Mouse (Mus musculus): Measurements from ENCODE around the gene Medag.
A peak's percentile ranks its signal among the peaks of the same experiment; 100 is the strongest.

Medag gene

DNA sequence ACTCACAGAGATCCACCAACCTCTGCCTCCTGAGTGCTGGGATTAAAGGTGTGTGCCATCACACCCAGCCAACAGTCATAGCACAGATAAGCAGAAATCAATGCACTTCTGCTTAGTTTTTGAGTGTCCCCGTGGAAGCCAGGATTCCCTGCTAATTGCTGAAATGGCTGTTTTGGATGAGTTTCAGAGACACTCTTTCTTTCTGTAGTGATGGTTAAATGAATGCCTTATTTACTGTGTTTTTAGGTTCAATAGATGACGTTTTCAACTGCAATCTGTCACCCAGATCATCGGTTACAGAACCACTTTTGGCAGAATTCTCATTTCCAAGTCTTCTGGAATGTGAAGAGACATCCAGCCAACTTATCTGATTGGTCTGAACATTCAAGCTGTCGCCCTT is 18.0 kb downstream of the Medag start:
- no peak for DNase-seq (ENCODE audit: low spot score)

DNA sequence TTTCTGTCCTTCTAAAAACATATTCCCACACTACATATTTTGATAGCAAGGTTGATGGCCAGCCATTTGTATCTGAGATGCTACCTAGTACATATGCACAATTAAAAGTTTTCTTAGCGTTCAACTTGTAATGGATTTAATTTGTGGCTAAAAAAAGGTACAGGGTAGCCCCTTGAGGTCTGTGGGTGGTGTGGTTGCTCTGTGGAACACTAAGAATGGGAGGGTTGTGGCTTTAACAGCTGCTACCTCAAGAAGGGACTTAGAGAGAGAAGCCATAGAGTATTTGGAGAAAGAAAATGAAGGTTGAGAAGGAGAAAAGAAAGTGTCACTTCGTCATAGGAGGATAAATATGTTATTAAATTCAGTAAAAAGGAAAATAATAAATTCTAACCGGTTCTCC is 19.4 kb downstream of the Medag start:
- DNase-seq (ENCODE audit: low spot score), result no peak

DNA sequence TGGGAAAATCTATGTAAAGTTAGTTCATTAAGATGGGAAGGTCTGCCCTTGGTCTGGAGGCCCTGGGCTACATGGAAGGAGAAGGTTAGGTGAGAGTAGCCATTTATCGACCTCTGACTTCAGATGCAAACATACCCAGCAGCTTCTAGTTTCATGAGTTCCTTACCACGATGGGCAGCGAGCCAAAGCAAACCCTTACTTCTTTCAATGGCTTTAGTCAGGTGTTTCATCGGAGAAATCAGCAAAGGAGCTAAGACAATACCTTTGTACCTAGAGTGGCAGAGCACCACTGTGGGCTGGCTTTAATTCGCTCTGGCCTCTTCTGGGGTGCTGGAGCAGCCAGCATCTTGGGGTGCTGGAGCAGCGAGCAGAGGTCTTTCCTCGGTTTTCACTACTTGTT is 22.1 kb downstream of the Medag start:
- no peak for DNase-seq (ENCODE audit: low spot score)

DNA sequence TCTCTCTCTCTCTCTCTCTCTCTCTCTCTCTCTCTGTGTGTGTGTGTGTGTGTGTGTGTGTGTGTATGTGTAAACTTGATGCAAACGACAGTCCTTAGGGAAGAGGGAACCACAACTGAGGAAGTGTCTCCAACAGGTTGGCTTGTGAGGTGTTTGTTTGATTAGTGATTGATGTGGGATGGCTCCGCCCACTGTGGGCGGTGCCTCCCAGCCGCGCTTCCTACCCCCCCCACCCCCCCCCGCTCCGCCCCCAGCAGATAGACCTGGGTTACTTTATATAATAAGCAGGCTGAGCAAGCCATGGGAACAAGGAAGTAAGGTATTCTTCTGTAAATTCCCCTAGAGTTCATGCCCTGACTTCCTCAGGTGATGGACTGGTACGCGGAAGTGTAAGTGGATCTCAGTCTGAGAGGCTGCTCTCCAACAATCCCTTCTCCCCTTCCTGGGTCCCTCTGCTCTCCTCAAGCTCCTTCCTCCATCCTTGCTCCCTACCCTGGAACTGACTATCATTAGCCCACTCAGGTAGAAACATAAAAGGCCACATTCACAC is 22.7 kb downstream of the Medag start:
- DNase-seq (ENCODE audit: low spot score), result no peak

DNA sequence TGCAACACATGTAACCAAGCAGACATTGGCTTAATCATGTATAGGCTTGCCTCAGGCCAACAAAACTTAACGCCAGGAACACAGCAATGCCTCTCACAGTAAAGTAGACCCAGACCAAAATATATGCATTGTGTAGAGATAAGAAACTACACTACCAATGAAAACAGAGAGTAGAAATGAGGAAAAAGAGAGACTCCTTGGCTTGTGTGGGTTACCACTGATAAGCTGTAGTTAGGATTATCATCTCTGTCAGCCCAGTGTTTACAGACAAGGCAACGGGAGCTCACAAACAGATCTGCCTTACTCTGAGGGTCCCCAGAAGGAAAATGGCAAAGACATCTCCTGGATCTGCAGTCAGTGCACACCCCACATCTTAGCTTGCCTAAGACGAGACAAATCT is 25.0 kb downstream of the Medag start:
- no peak for DNase-seq (ENCODE audit: low spot score)

DNA sequence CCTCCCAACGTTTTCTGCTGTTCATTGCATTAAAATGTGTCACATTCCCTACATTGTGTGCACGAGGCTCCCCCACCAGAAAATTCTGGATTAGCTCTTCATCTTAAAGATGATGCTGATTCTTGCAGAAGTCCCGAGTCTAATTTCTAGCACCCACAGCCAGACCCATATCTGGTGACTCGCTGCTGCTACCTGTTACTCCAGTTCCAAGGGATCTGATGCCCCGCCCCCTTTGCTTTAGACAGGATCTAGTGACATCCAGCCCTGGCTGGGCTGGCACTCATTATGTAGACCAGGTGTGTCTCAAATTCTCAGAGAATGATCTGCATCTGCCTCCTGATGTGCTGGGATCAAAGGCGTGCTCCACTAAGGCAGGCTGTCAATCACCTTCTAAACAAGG is 25.6 kb downstream of the Medag start:
- no peak for DNase-seq (ENCODE audit: low spot score)

DNA sequence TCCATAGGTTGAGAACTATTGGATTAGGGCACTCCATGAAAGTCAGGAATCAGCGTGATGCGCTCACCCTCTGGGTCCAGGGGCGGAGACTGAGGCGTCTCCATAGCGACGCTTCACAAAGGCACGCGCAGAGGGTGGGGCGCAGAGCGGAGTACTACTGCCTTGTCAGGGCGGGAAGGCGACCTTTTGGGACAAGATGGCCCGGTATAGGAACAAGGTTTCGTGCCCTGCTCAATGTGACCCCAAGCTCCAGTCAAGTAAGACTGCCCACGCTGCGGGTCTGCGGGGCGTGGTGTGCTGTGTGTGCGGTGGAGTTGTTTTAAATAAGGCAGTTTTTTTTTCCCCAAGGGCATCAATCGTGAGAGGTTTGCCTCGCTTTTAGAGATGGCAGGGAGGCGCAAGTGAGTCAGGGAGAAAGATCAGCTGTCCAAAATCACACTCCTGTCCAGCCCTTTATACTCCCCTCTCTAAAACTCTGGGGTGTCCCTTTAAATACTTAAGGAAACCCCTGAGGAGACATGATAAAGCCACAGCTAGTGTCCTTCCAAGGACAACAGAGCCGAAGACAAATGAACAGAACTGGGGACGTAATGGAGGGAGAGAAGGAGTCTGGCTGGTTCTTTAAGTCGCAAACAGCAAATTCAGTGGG is 28.1 kb downstream of the Medag start, which contains the start of gene Tex26:
Tex26 (plus strand) TSS at position 130 of the 649 bp plus-strand sequence.
- peak; percentile 96 for DNase-seq (ENCODE audit: low spot score)

DNA sequence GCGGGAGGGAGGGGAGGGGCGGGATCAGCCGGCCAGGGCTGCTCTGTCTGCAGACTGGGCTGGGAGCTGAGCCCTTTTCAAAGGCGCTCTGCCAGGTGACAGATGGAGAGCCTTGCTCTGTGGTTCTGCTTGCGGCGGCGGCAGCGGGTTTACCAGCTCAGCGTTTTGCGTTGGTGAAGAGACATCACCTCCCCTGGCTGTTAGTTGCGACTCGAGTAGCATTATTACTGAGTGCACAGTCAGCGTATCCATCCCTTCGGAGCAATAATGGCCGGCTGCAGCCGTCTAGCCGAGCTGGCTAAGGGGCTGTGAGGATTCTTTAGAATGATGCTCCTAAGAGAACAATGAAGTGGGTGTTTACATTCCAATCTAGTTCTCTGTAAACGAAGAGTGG is 28.6 kb downstream of the Medag start:
- peak; percentile 79 for DNase-seq (ENCODE audit: low spot score)

DNA sequence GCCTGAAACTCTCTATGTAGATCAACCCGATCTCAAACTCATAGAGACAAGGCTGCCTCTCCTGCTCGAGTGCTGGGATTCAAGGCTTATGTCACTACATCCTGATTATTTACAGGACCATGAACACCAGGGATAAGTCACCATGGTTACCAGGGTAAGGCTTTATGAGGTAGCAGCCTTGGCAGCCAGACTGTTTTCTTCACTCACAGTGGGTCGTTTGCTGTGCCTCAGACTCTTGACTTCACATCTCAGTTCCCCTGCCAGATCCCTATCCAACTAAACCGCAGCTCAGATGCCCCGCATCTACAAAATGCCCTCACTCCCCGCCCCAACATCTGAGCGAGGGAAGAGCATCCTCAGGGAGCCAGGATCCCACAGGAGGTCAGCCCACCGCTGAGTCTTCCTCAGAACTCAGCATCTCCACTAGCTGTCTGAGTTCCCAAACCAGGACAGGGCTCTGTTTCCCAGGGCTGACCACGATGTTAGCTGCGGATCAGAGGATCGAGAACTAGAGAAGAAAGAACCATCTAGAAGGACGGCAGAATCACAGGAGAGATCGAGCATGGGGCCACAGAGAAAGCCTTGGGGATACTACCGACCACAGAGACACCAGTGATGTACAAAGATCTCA is 30.2 kb downstream of the Medag start:
- peak; percentile 60 for DNase-seq (ENCODE audit: low spot score)

DNA sequence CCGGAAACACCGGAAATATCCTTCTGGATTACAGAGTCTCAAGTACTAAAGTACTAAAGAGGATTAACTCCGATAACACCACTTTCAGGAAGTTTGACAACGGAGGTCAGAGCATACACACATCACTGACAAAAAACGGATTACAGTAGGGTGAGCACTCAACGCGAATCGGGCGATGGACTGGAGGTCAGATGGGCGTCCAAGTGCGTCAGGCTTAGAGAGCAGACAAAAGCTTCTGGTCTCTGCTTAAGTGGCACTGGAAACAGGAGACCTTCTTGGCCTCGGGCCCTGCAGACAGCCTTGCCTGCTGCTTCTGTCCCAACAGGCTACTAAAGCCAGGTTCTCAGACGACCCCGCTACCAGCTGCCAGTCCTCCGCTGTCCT is 30.7 kb downstream of the Medag start:
- DNase-seq (ENCODE audit: low spot score), result no peak

DNA sequence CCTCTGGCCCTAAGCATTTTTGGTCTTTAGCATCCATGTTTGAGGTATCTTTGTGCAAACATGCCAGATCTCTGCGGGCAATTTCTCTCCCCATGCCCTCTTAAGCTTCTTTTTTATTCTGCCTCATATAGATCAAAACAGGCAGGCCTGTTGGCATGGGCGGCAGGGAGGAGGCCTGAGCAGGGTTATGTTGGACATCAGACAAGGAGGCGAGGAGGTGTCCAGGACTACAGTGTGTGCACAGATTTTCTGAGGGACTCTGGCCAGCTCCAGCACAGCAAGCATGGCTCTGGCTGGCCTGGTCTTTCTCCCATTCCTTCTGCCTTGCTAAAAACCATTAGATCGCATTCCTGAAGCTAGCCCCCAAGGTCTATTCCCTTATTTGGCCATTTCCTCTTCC is 32.9 kb downstream of the Medag start:
- no peak for DNase-seq (ENCODE audit: low spot score)

DNA sequence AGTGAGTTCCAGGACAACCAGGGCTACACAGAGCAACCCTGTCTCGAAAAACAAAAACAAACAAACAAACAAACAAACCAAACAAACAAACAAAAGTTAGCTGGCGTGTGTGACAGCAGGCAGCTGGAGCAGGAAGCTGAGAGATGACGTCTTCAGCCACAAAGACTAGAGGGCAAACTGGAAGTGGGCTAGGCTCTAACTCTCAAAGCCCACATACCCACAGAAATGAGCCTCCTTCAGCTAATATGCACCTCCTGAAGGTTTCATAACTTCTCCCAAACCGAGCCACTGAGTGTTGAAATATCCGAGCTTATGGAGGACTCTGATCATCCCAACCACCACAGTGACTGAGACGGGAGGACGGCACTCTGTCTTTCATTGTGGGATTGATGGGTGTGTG is 34.9 kb downstream of the Medag start:
- DNase-seq (ENCODE audit: low spot score), result no peak

DNA sequence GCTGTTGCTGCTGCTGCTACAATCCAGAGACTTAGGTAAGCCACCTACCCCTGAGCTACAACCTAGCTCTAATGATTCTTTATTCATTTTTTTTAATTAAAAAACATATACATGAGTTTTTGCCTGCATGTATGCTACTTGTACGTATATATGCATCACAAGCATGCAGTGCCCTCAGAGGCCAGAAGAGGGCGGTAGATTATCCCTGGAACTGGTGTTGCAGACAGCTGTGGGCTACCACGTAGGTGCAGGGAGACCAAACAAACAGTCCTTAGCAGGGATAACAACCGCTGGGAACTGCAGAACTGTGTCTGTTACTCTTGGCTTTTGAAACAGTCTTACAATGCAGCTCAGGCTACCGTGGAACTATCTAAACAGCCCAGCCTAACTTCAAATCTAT is 36.2 kb downstream of the Medag start:
- DNase-seq (ENCODE audit: low spot score), result no peak

DNA sequence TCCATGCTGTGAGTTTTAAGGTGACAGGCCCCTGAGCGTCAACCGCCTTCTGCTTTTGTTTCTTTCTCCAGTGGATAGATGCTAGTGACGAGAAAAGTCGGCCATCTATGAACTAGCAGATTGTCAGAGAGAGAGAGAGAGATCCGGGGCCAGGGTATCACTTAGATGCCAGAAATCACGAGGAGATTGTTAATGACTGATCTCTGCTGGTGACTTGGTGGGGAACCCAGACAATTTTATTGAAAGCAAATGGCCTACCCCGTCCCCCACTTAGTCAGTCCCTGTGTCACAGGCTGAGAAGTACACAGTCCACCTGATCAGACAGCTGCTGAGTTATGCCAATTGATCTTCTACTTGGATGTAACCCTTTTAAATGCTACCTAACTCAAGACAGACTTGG is 37.9 kb downstream of the Medag start:
- no peak for DNase-seq (ENCODE audit: low spot score)

DNA sequence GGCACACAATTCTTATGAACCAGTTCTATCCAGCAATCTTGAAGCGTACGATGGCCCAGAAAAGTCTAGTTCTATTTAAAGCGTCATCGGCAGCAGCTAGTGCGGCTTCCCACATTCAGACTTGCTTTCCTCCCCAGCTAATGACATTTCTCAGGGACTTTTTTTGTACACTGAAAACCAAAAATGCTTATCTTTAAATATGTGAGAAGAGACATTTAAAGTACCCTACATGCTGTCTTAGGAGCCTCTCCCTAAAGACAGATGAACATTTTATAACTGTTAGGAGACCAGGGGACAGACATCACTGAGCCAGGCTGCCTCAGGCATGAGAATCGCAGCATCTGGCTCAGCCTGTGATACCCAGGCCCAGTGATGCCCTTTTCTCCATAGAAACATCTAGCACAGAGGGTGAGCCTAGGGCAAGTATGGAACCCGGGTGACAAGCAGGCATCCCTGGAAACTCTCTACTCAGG is 39.7 kb downstream of the Medag start:
- no peak for DNase-seq (ENCODE audit: low spot score)

DNA sequence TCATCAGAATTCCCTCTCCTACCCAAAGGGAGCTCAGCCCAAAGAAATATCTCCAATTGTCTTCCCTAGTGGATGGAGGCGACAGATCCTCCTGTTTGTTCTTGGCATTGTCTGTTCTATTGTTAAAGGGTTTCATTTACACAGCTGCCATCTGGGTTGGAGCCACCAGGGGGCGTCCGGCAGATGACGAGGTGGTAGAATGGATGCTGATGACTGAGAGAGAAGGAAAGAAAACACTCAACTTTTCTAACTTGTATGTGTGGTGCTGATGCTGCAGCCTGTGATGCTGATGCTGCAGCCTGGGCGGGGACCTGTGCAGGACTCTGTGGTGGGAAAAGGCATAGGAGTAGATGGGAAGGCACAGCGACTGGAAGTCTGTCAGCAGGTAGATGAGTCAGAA is 42.7 kb downstream of the Medag start:
- DNase-seq (ENCODE audit: low spot score), result peak; percentile 80

DNA sequence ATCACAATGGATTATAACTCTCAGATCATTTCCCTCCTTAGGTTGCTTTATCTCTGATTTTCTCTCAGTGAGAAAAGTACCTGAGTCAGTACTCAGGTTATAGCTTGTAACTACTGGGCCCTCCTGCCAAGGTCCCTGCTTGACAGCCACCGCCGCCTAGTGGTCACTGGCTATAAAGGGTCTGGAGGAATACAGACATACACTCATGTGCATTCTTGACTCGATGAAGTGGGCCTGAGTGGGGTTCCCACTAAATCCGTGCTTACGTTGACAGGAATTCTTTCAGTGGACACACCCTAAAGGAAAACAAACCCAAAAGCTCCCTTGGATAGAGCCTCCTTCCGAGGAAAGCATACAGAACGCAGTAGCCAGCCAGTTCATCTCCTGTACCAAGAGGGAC is 45.0 kb downstream of the Medag start:
- no peak for DNase-seq (ENCODE audit: low spot score)

DNA sequence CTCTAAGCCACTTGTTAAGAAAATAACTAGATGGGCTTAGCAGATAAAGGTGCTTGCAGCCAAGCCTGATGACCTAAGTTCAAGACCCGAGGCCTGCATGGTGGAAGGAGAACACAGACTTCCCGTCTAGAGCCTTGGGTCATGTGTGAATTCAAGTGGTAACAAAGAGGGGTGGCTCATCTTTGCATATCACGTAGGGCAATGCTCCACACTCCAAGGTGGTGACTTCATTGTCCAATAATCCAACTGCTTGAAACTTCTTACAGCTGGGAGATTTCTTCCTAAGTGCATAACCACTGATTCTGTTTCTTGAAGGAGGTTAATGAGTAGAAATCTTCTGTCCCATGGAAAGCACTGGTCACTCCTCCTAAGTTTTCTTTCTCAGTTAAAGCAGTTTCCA is 50.5 kb downstream of the Medag start:
- DNase-seq (ENCODE audit: low spot score), result no peak

DNA sequence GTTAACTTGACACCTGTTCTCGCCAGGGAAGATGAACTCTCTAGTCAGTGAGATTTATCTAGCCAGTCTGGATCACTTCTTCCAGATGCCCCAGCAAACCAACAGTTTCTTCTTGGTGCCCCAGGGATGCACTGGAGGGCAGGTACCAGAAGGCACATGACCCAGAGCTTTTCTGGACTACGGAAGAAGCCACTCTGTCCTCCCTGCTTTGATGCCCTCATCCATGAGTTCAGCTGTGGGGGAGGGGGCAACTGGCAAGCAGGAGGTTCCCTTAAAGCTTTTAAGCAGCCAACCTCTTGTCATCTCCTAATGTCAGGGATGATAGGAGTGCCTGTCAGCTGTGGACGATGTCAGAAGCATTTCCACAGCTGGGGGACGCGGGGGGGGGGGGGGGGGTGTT is 53.8 kb downstream of the Medag start:
- no peak for DNase-seq (ENCODE audit: low spot score)

DNA sequence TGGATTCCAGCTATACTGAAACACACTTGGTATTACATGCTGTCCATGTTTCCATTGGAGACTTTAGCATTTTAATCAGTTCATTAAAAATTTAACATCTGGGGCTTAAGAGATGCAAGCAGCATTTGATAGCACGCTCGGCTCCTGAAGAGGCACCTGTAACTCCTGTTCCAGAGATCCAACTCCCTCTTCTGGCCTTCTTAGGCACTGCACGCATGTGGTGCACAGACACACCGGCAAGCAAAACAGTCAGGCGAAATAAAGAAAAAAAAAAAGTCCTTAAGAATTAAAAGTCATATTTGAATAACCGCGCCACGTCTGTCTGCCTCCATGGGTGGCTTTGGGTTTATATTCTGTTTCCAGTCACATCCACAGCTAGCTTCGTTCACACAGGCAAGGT is 62.6 kb downstream of the Medag start:
- no peak for DNase-seq (ENCODE audit: low spot score)

DNA sequence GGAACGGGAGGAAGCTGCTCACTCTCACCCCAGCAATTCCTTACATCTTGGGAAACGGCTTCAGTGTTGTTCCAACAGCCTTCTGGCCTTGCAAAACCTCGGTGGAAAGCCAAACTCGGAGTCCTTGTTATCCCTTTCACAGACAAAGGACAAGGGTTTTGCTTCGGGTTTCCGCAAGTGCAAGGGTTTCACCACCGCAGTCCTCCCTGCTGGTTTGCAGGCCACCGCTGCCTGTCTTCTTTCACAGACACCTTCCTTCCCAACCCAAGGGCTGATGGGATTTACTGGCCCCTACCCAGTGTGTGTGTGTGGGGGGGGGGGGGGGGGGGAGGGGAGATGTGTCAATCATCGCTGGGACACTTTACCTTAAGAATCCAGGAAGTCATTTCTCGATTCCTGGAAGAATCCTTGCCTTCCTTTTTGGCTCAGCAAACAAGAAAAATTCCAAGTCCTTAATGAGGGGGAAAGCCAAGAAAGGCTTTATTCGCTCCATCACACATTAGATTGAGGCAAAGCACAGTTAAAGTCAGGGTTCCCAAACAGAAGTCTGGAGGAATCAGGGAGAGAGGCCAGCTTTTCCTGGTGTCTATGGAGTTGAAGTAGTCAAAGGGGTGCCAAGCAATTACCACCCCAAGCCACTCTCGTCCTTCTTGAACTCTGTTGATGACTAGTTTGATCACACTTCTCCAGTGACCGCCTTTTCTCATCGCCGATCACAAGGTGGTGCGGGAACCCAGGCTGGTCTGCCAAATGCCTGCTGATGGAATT is 63.3 kb downstream of the Medag start:
- no peak for DNase-seq (ENCODE audit: low spot score)

Measured in embryo, embryonic 10.5 days (tissue).